Mouse (Mus musculus) embryonic facial prominence, embryonic 14.5 days (tissue): Measurements from ENCODE around the gene Dgat2l6. TPM values are rescaled to one million over a fixed set of nuclear protein-coding genes. Genes with fewer than 3 reads are reported as not detected.

Source experiments
- ATAC-seq: fragments of 200-750 bp; cut with Nextera tagmentation; 2 replicates; pipeline ENCODE4 v1.8.0; 2017; ENCODE audit warnings: low read depth, moderate number of reproducible peaks, moderate TSS enrichment
- DNase-seq: peaks from one replicate; pipeline ENCODE4 v3.0.0-alpha.2; 2015; ENCODE audit warnings: low spot score
- H3K27ac ChIP-seq: fragments of 300-500 bp; sonication (generic); replicated peaks from 2 replicates; pipeline ENCODE4 v1.5.1; 2014; ENCODE audit warnings: low read depth, mild to moderate bottlenecking, low read length, moderate library complexity
- H3K27me3 ChIP-seq: fragments of 300-500 bp; sonication (generic); replicated peaks from 2 replicates; pipeline ENCODE4 v1.6.1; 2014; ENCODE audit warnings: low read length; ENCODE audit not compliant: control insufficient read depth, insufficient read depth
- H3K36me3 ChIP-seq: fragments of 300-500 bp; sonication (generic); 2 replicates; pipeline ENCODE4 v1.6.1; 2014; ENCODE audit warnings: low read length, mixed read lengths; ENCODE audit not compliant: control insufficient read depth, insufficient read depth
- H3K4me1 ChIP-seq: fragments of 300-500 bp; sonication (generic); 2 replicates; pipeline ENCODE4 v1.6.1; 2014; ENCODE audit warnings: antibody characterized with exemption, low read length; ENCODE audit not compliant: control insufficient read depth, insufficient read depth
- H3K4me2 ChIP-seq: fragments of 300-500 bp; sonication (generic); 2 replicates; pipeline ENCODE4 v1.6.1; 2014; ENCODE audit warnings: low read depth, mild to moderate bottlenecking, low read length, moderate library complexity, mixed read lengths
- H3K4me3 ChIP-seq: fragments of 300-500 bp; sonication (generic); 2 replicates; pipeline ENCODE4 v1.5.1; 2014; ENCODE audit warnings: low read depth, mild to moderate bottlenecking, low read length
- H3K9ac ChIP-seq: fragments of 300-500 bp; sonication (generic); 2 replicates; pipeline ENCODE4 v1.6.1; 2014; ENCODE audit warnings: low read depth, mild to moderate bottlenecking, low read length, moderate library complexity, mixed read lengths
- H3K9me3 ChIP-seq: fragments of 300-500 bp; sonication (generic); 2 replicates; pipeline ENCODE4 v1.6.1; 2016; ENCODE audit warnings: low read length; ENCODE audit not compliant: control insufficient read depth
- WGBS: fragments of 180-500 bp; shearing (Covaris S2); extraction: QIAGEN DNeasy Blood & Tissue Kit; methylation state at CpG from one replicate; pipeline ENCODE4 v1.1.7; 2014; 5-methylcytosine and 5-hydroxymethylcytosine counted together
- polyA plus RNA-seq: library from polyadenylated mRNA; unstranded; fragments of >200 nt; fragmentation: Nextera tagmentation; extraction: Ambion mirVana; gene quantifications from 2 replicates; pipeline ENCODE4 v1.2.1, GENCODE M21; 2014

Dgat2l6 gene
- polyA plus RNA-seq, 1 experiment from 2014 or later = not detected

GRCm38 (mm10) chrX:100516683-100517082 is 8.0 kb upstream of the Dgat2l6 start:
- 92% methylated on average over 3 of the region's 3 CpGs for WGBS
- Histone ChIP-seq H3K4me2 (no peak overlapping the region), H3K9ac (no peak overlapping the region), H3K4me1 (no peaks in the 10 kb centered on the region), H3K36me3 (0 out of 2 replicates have a peak, but pooled peaks cover 4% of the 10 kb centered on the region), H3K4me3 (no peak overlapping the region), H3K9me3 (no peaks in the 10 kb centered on the region), H3K27me3 (peaks cover 7% of the 10 kb centered on the region; the same call in 1 of the 2 replicates), H3K27ac (no peak overlapping the region)
- no peak for ATAC-seq
- no peak for DNase-seq

DNA sequence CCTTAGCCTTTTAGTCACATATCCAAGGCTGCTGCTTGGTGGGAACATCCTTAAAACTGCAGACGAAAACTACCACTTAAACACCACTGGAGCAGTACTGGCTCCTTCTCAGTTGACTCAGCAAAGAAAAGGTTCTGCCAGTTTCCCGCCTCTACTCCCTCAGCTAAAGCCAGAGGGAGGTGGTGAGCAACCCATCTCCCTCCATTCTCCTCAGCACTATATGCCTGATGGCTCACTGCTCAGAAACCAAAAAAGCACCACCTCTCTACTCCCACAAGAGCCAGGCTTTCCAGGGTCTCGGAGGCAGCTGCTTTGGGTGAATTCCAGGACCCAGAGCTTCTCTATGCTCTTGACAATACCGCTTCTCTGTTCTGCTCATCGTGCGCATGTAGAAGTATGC is 7.0 kb upstream of the Dgat2l6 start:
- DNase-seq = no peak
- H3K9me3 ChIP-seq = no peaks in the 10 kb centered on the region
- H3K4me3 ChIP-seq = no peak overlapping the region
- H3K36me3 ChIP-seq = 0 out of 2 replicates have a peak, but pooled peaks cover 1% of the 10 kb centered on the region
- peaks cover 9% of the 10 kb centered on the region; the same call in 1 of the 2 replicates for H3K27me3 ChIP-seq
- no peak overlapping the region for H3K27ac ChIP-seq
- no peak overlapping the region for H3K9ac ChIP-seq
- ATAC-seq = no peak
- H3K4me1 ChIP-seq = no peaks in the 10 kb centered on the region
- WGBS = 95% methylated on average over 6 of the region's 6 CpGs
- no peak overlapping the region for H3K4me2 ChIP-seq

- 92% methylated on average over 2 of the region's 2 CpGs for whole genome bisulfite sequencing
- no peaks in the 10 kb centered on the region for H3K36me3 ChIP-seq
- no peak overlapping the region for H3K9ac ChIP-seq
- ATAC-seq (no peak), DNase-seq (no peak)
- H3K4me1 ChIP-seq = no peaks in the 10 kb centered on the region
- no peak overlapping the region for H3K4me3 ChIP-seq
- H3K27me3 ChIP-seq = peaks cover 9% of the 10 kb centered on the region; the same call in 1 of the 2 replicates
- H3K9me3 ChIP-seq = no peaks in the 10 kb centered on the region
- no peak overlapping the region for H3K27ac ChIP-seq
- H3K4me2 ChIP-seq = no peak overlapping the region
Observed at GRCm38 (mm10) chrX:100518532-100518931, 6.1 kb upstream of the Dgat2l6 start.

GRCm38 (mm10) chrX:100556026-100556425 is 31.4 kb downstream of the Dgat2l6 start:
- WGBS = 74% methylated on average over 3 of the region's 3 CpGs
- Histone ChIP-seq H3K9ac (no peak overlapping the region), H3K9me3 (no peaks in the 10 kb centered on the region)

GRCm38 (mm10) chrX:100565696-100566095 is 41.1 kb downstream of the Dgat2l6 start:
- Histone ChIP-seq H3K9me3 (no peaks in the 10 kb centered on the region), H3K4me2 (no peak overlapping the region), H3K4me1 (no peaks in the 10 kb centered on the region), H3K4me3 (no peak overlapping the region), H3K27ac (no peak overlapping the region), H3K27me3 (peaks cover 8% of the 10 kb centered on the region; the same call in 1 of the 2 replicates), H3K9ac (no peak overlapping the region), H3K36me3 (no peaks in the 10 kb centered on the region)
- DNase-seq (no peak), ATAC-seq (no peak)
- 74% methylated on average over 3 of the region's 3 CpGs for WGBS

More at GRCm38 (mm10) chrX:100556026-100556425, 31.4 kb downstream of the Dgat2l6 start:
- no peaks in the 10 kb centered on the region for H3K36me3 ChIP-seq
- H3K27ac ChIP-seq = no peak overlapping the region
- DNase-seq (no peak), ATAC-seq (no peak)
- H3K4me3 ChIP-seq = no peak overlapping the region
- no peaks in the 10 kb centered on the region; the same call in 1 of the 2 replicates for H3K27me3 ChIP-seq
- H3K4me2 ChIP-seq = no peak overlapping the region
- H3K4me1 ChIP-seq = no peaks in the 10 kb centered on the region

DNA sequence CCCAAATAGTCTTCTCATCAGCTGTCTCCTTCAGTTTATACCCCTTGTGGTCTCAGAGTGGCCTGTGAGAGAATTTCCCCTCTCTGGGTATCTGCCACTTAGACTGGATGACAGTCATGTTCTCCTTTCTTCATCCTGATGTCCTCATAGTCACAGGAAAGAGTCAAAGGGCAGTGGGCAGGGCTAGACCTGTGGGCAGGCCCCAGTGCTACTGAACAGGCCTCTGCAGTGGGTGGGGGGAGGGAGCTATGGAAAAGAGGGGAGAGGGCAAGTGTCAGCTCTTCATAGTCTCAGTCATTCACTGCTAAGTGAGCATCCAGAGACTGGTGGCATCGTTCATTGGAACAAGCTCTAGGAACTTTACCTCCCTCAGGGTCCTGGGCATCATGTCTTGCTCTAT is 47.3 kb downstream of the Dgat2l6 start, which contains the start of gene Awat1:
Awat1 (plus strand) TSS at position 301 of the 400 bp plus-strand sequence.
- Histone ChIP-seq H3K4me3 (no peak within 1 kb of the TSS), H3K27me3 (peaks cover 4% of the 10 kb centered on the region; the same call in 1 of the 2 replicates), H3K4me1 (no peaks in the 10 kb centered on the region), H3K9me3 (no peaks in the 10 kb centered on the region), H3K27ac (no peak within 1 kb of the TSS), H3K4me2 (no peak within 1 kb of the TSS), H3K9ac (no peak within 1 kb of the TSS), H3K36me3 (no peaks in the 10 kb centered on the region)
- no peak for DNase-seq
- no peak for ATAC-seq
- 80% methylated on average over 1 of the region's 1 CpGs for WGBS

DNA sequence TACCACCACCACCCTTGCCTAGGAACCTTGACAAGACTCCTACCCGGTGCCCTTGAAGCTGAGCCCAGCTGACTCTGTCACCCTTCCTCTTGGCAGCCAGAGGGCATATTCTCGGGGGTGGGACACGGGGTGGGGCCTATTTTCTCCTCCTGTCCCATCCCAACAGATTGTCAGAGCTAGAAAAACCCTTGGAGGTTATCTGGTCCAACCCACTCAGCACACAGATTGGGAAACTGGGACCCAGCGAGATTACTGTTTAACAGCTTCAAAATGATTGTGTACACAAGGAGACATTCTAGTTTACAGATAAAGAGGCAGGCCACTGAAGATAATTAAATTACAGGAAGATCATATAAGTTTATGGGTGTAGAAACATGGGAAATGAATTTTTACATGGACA is 70.2 kb downstream of the Dgat2l6 start, which contains the start of gene P2ry4:
P2ry4 (minus strand) TSS at position 79 of the 400 bp plus-strand sequence.
- H3K9me3 ChIP-seq = no peaks in the 10 kb centered on the region
- 68% methylated on average over 4 of the region's 4 CpGs for WGBS
- H3K4me3 ChIP-seq = no peak within 1 kb of the TSS
- no peaks in the 10 kb centered on the region for H3K36me3 ChIP-seq
- DNase-seq = no peak
- no peak within 1 kb of the TSS for H3K9ac ChIP-seq
- H3K4me2 ChIP-seq = no peak within 1 kb of the TSS
- H3K27me3 ChIP-seq = peaks cover 9% of the 10 kb centered on the region
- no peaks in the 10 kb centered on the region for H3K4me1 ChIP-seq
- ATAC-seq = no peak
- H3K27ac ChIP-seq = no peak within 1 kb of the TSS

Other genes starting within 250 kb of the Dgat2l6 start
- gene Otud6a, start 95.8 kb upstream of the Dgat2l6 start, polyA plus RNA-seq = not detected in 2 replicates
- gene Awat2, start 82.1 kb upstream of the Dgat2l6 start, polyA plus RNA-seq = 0.81 and 1.0 TPM in 2 replicates
- 42.0 and 44.4 TPM in 2 replicates for gene Igbp1, start 30.5 kb upstream of the Dgat2l6 start, polyA plus RNA-seq
- gene Awat1, start 47.4 kb downstream of the Dgat2l6 start, polyA plus RNA-seq = not detected in 2 replicates
- gene P2ry4, start 70.0 kb downstream of the Dgat2l6 start, polyA plus RNA-seq = 0.13 and 0.25 TPM in 2 replicates
- not detected in 2 replicates for gene Arr3, start 80.7 kb downstream of the Dgat2l6 start, polyA plus RNA-seq
- gene Kif4, start 100.9 kb downstream of the Dgat2l6 start, polyA plus RNA-seq = 21.3 and 28.9 TPM in 2 replicates
- 105 and 113 TPM in 2 replicates for gene Pdzd11, start 101.7 kb downstream of the Dgat2l6 start, polyA plus RNA-seq
- 7.1 and 7.5 TPM in 2 replicates for gene Gdpd2, start 205.0 kb downstream of the Dgat2l6 start, polyA plus RNA-seq
- 4.5 and 6.2 TPM in 2 replicates for gene Dlg3, start 242.9 kb downstream of the Dgat2l6 start, polyA plus RNA-seq